Mouse (Mus musculus): ENCODE data around the gene Ptp4a2.
"Not testable (repeated sequence)": the region's sequence is repeated elsewhere in the genome, so short reads cannot be mapped to it uniquely, and the experiment has no call there.

Gene Ptp4a2

GRCm38 (mm10) chr4:129882555-129883293 is 71.7 kb downstream of the Ptp4a2 start:
- no peak for DNase-seq (ENCODE audit: low read depth, low spot score)

DNA sequence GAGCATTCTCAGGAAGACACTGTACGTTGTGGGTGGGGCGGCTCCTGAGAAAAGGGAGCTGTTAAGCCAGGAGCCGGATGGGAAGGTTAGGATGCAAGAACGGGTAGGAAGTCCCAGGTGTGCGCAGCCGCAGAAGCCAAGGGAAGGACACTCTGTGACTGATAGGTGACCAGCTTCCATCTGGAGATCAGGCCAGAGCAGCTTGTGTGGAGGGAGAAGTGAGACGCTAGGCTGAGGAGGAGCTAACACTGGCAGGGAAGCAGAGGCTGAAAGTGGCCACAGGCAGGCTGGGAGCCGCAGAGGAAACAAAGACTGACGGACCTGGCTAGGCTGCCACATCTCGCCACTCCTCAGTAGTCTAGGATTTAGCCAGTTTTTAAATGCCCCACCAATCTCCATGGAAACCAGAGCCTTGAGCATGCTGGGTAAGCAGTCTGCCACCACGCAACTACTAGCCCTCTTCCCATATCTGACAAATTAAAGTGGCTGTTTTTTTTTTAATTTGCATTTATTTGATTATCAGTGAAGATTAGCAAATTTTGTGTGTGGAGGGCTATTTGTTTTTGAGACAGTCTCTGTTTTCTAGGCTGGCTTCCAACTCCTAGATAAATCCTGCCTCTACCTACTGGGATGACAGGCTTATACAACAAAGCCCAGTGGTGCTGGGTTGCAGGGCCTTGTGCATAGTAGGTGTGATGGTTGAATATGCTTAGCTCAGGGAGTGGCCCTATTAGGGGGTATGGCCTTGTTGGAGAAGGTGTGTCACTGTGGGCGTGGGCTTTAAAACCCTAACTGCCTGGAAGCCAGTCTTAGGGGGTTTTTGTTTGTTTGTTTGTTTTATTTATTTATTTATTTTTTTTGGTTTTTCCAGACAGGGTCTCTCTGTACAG is 73.3 kb downstream of the Ptp4a2 start:
- no peak for DNase-seq (ENCODE audit: low read depth, low spot score)

DNA sequence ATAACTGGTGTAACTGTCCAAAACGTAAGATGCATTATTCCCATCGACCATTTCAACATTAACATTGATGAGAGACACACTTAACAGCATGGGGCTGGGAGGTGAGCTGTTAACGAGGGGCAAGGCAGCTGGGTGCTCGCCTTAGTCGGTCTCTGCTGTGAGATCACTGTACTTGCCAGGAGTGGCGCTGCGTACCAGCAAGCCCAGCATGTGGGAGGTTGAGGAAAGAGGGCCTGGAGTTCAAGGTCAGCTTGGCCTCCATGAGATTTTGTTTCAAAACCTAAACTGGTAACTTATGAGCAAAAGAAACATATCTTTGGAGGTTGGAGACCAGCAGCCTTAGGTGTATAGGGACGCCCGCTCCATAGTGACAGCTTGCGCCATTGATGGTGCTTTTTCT is 78.6 kb downstream of the Ptp4a2 start:
- DNase-seq (ENCODE audit: low read depth, low spot score) = no peak

DNA sequence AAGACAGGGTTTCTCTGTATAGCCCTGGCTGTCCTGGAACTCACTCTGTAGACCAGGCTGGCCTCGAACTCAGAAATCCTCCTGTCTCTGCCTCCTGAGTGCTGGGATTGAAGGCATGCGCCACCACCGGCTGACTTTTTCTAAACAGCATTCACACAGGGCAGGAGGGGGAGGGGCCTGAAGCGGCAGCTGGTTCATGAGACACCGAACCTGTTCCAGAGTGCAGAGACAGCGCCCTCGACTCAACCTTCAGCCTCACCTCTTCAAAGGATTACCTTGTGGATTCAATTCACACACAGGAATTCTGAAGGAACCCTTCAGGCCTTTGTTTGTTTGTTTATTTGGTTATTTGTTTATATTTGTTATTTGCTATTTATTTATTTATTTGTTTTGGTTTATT is 79.1 kb downstream of the Ptp4a2 start:
- DNase-seq (ENCODE audit: low read depth, low spot score) = no peak

- no peak for DNase-seq (ENCODE audit: low read depth, low spot score)
Observed at GRCm38 (mm10) chr4:129894861-129895260, 83.8 kb downstream of the Ptp4a2 start.

DNA sequence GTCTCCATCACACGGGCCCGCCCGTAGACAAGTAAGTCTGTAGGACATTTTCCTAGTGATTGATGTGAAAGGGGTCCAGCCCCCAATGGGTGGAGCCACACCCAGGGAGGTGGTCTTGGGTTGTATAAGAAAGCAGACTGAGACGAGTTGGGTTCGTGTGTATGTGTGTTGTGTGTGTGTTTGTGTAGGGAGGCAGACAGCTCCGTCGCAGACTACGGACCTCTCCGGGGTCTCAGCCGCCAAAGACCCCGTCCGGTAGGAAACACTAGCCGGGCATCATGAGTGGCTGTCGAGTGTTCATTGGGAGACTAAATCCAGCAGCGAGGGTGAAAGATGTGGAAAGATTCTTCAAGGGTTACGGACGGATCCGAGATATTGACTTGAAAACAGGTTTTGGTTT is 87.8 kb downstream of the Ptp4a2 start:
- not testable (repeated sequence) for DNase-seq (ENCODE audit: low read depth, low spot score)

All from mesoderm, embryonic 11.5 days (tissue).